Mouse (Mus musculus) hindbrain, embryonic 10.5 days (tissue): ENCODE data around the gene Arfgef2. TPM values are rescaled to one million over a fixed set of nuclear protein-coding genes. Genes with fewer than 3 reads are reported as not detected.

Source experiments
- DNase-seq: peaks from one replicate; pipeline ENCODE4 v3.0.0-alpha.2; 2017; ENCODE audit warnings: low spot score
- H3K27ac ChIP-seq: fragments of 300-500 bp; sonication (generic); 2 replicates; pipeline ENCODE4 v1.5.1; 2016; ENCODE audit warnings: mild to moderate bottlenecking, moderate library complexity
- H3K27me3 ChIP-seq: fragments of 300-500 bp; sonication (generic); 2 replicates; pipeline ENCODE4 v1.6.1; 2016; ENCODE audit warnings: mild to moderate bottlenecking; ENCODE audit not compliant: poor library complexity, insufficient read depth, severe bottlenecking
- H3K36me3 ChIP-seq: fragments of 300-500 bp; sonication (generic); 2 replicates; pipeline ENCODE4 v1.6.1; 2016; ENCODE audit warnings: mild to moderate bottlenecking, moderate library complexity
- H3K4me1 ChIP-seq: fragments of 300-500 bp; sonication (generic); replicated peaks from 2 replicates; pipeline ENCODE4 v1.6.1; 2016; ENCODE audit warnings: mild to moderate bottlenecking
- H3K4me3 ChIP-seq: fragments of 300-500 bp; sonication (generic); 2 replicates; pipeline ENCODE4 v1.5.1; 2016; ENCODE audit warnings: mild to moderate bottlenecking, moderate library complexity
- H3K9me3 ChIP-seq: fragments of 300-500 bp; sonication (generic); 2 replicates; pipeline ENCODE4 v1.6.1; 2016; ENCODE audit warnings: mild to moderate bottlenecking, moderate library complexity
- WGBS: fragments of 180-500 bp; shearing (Covaris S2); methylation state at CpG from one replicate; pipeline ENCODE4 v1.1.7; 2016; 5-methylcytosine and 5-hydroxymethylcytosine counted together
- polyA plus RNA-seq: library from polyadenylated mRNA; unstranded; fragments of >200 nt; fragmentation: Nextera tagmentation; extraction: Ambion mirVana; gene quantifications from 2 replicates; pipeline ENCODE4 v1.2.1, GENCODE M21; 2016

The Arfgef2 gene
- polyA plus RNA-seq, 1 experiment from 2014 or later: 4.9 TPM

GRCm38 (mm10) chr2:166818463-166819143 lies 13.2 kb downstream of the Arfgef2 start:
- H3K4me3 ChIP-seq: no peak overlapping the region
- H3K9me3 ChIP-seq: no peaks in the 10 kb centered on the region
- H3K36me3 ChIP-seq: peaks cover 8% of the 10 kb centered on the region
- WGBS: 87% methylated on average over 9 of the region's 9 CpGs
- H3K27me3 ChIP-seq: no peaks in the 10 kb centered on the region
- H3K27ac ChIP-seq: no peak overlapping the region
- peaks cover 13% of the 10 kb centered on the region for H3K4me1 ChIP-seq
- DNase-seq: no peak

- Histone ChIP-seq H3K4me1 (peaks cover 13% of the 10 kb centered on the region), H3K9me3 (no peaks in the 10 kb centered on the region), H3K27me3 (no peaks in the 10 kb centered on the region), H3K27ac (no peak overlapping the region), H3K4me3 (no peak overlapping the region), H3K36me3 (peaks cover 8% of the 10 kb centered on the region)
- no peak for DNase-seq
- 93% methylated on average over 8 of the region's 8 CpGs for WGBS
These were observed 14.5 kb downstream of the Arfgef2 start for GRCm38 (mm10) chr2:166819849-166820248.

GRCm38 (mm10) chr2:166820844-166821243 lies 15.5 kb downstream of the Arfgef2 start:
- Histone ChIP-seq H3K27ac (no peak overlapping the region), H3K9me3 (no peaks in the 10 kb centered on the region), H3K4me1 (peaks cover 13% of the 10 kb centered on the region), H3K4me3 (no peak overlapping the region), H3K27me3 (no peaks in the 10 kb centered on the region), H3K36me3 (peaks cover 8% of the 10 kb centered on the region)
- DNase-seq: no peak
- WGBS: 65% methylated on average over 2 of the region's 2 CpGs

GRCm38 (mm10) chr2:166821406-166821805 lies 16.0 kb downstream of the Arfgef2 start:
- no peak for DNase-seq
- Histone ChIP-seq H3K36me3 (peaks cover 8% of the 10 kb centered on the region), H3K27me3 (no peaks in the 10 kb centered on the region), H3K9me3 (no peaks in the 10 kb centered on the region), H3K27ac (no peak overlapping the region), H3K4me3 (no peak overlapping the region), H3K4me1 (peaks cover 13% of the 10 kb centered on the region)
- WGBS: 91% methylated on average over 3 of the region's 3 CpGs

- Histone ChIP-seq H3K4me1 (peaks cover 13% of the 10 kb centered on the region), H3K4me3 (no peak overlapping the region), H3K27ac (no peak overlapping the region), H3K36me3 (peaks cover 11% of the 10 kb centered on the region), H3K27me3 (no peaks in the 10 kb centered on the region), H3K9me3 (no peaks in the 10 kb centered on the region)
- WGBS: 75% methylated on average over 10 of the region's 10 CpGs
- no peak for DNase-seq
These were observed 16.9 kb downstream of the Arfgef2 start for GRCm38 (mm10) chr2:166822119-166822826.

- H3K4me1 ChIP-seq: peaks cover 13% of the 10 kb centered on the region
- H3K27me3 ChIP-seq: no peaks in the 10 kb centered on the region
- no peaks in the 10 kb centered on the region for H3K9me3 ChIP-seq
- peaks cover 9% of the 10 kb centered on the region for H3K36me3 ChIP-seq
- H3K27ac ChIP-seq: no peak overlapping the region
- no peak overlapping the region for H3K4me3 ChIP-seq
- DNase-seq: no peak
- 85% methylated on average over 2 of the region's 2 CpGs for WGBS
These were observed 17.5 kb downstream of the Arfgef2 start for GRCm38 (mm10) chr2:166822901-166823300.

GRCm38 (mm10) chr2:166824386-166824785 lies 19.0 kb downstream of the Arfgef2 start:
- H3K4me3 ChIP-seq: no peak overlapping the region
- H3K9me3 ChIP-seq: no peaks in the 10 kb centered on the region
- 92% methylated on average over 5 of the region's 5 CpGs for WGBS
- no peak overlapping the region for H3K27ac ChIP-seq
- no peaks in the 10 kb centered on the region for H3K27me3 ChIP-seq
- H3K36me3 ChIP-seq: 0 out of 2 replicates have a peak, but pooled peaks cover 12% of the 10 kb centered on the region
- peaks cover 13% of the 10 kb centered on the region for H3K4me1 ChIP-seq
- DNase-seq: no peak

GRCm38 (mm10) chr2:166824998-166825397 lies 19.6 kb downstream of the Arfgef2 start:
- Histone ChIP-seq H3K4me1 (peaks cover 13% of the 10 kb centered on the region), H3K9me3 (no peaks in the 10 kb centered on the region), H3K4me3 (no peak overlapping the region), H3K27ac (no peak overlapping the region), H3K36me3 (0 out of 2 replicates have a peak, but pooled peaks cover 12% of the 10 kb centered on the region), H3K27me3 (no peaks in the 10 kb centered on the region)
- DNase-seq: no peak
- 94% methylated on average over 5 of the region's 5 CpGs for WGBS

- WGBS: 92% methylated on average over 8 of the region's 8 CpGs
These were observed 21.3 kb downstream of the Arfgef2 start for GRCm38 (mm10) chr2:166826491-166827224.

GRCm38 (mm10) chr2:166828306-166828705 lies 22.9 kb downstream of the Arfgef2 start:
- no peaks in the 10 kb centered on the region for H3K27me3 ChIP-seq
- DNase-seq: no peak
- H3K9me3 ChIP-seq: no peaks in the 10 kb centered on the region
- 0 out of 2 replicates have a peak, but pooled peaks cover 12% of the 10 kb centered on the region for H3K36me3 ChIP-seq
- no peaks in the 10 kb centered on the region for H3K4me1 ChIP-seq
- no peak overlapping the region for H3K4me3 ChIP-seq
- WGBS: 93% methylated on average over 12 of the region's 12 CpGs
- H3K27ac ChIP-seq: no peak overlapping the region

More at GRCm38 (mm10) chr2:166826491-166827224, 21.3 kb downstream of the Arfgef2 start:
- no peaks in the 10 kb centered on the region for H3K9me3 ChIP-seq
- no peak overlapping the region for H3K4me3 ChIP-seq
- DNase-seq: no peak
- H3K4me1 ChIP-seq: peaks cover 5% of the 10 kb centered on the region; the same call in 1 of the 2 replicates
- no peaks in the 10 kb centered on the region for H3K27me3 ChIP-seq
- 0 out of 2 replicates have a peak, but pooled peaks cover 12% of the 10 kb centered on the region for H3K36me3 ChIP-seq
- H3K27ac ChIP-seq: no peak overlapping the region

- Histone ChIP-seq H3K27ac (no peak overlapping the region), H3K9me3 (no peaks in the 10 kb centered on the region), H3K4me1 (0 out of 2 replicates have a peak, but pooled peaks cover 5% of the 10 kb centered on the region), H3K27me3 (no peaks in the 10 kb centered on the region), H3K4me3 (no peak overlapping the region), H3K36me3 (0 out of 2 replicates have a peak, but pooled peaks cover 12% of the 10 kb centered on the region)
- DNase-seq: no peak
- 89% methylated on average over 5 of the region's 5 CpGs for WGBS
These were observed 25.0 kb downstream of the Arfgef2 start for GRCm38 (mm10) chr2:166830350-166830749.

GRCm38 (mm10) chr2:166834091-166834490 lies 28.7 kb downstream of the Arfgef2 start:
- H3K4me3 ChIP-seq: no peak overlapping the region
- no peaks in the 10 kb centered on the region for H3K9me3 ChIP-seq
- no peak for DNase-seq
- H3K4me1 ChIP-seq: peaks cover 5% of the 10 kb centered on the region; the same call in 1 of the 2 replicates
- WGBS: 95% methylated on average over 2 of the region's 2 CpGs
- H3K27ac ChIP-seq: no peak overlapping the region
- no peaks in the 10 kb centered on the region for H3K27me3 ChIP-seq
- peaks cover 22% of the 10 kb centered on the region for H3K36me3 ChIP-seq
